Mouse (Mus musculus): ENCODE results near the gene Jak3. TPM values are rescaled to one million over a fixed set of nuclear protein-coding genes. Genes with fewer than 3 reads are reported as not detected.
A peak's percentile ranks its signal among the peaks of the same experiment; 100 is the strongest.

The Jak3 gene
- polyA plus RNA-seq, 1 experiment = 68.0 TPM

DNA sequence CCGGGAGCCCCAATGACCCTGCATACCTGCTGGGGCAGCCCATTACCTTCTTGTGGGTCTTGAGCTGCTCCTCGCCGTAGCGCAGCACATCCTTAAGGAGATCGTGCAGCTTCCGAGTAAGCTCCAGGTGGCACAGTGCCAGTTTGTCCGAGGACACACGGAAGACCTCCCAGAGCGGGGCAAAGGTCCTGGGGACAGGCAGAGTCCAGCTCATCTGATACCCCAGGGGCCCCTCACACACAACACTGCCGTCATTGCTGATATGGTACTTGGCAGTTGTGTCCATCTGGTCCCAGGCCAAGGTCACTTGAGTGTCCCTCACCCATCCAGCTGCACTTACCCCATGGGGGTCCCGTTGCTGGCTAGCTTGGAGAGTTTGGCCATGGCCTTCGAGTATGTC, 41.0 kb downstream of the Jak3 start:
- Histone ChIP-seq H3K4me1 (replicated peaks; ENCODE audit: control insufficient read depth, insufficient read depth, low read length) (peaks cover 20% of the 10 kb centered on the region), H3K27me3 (ENCODE audit: control insufficient read depth, insufficient read depth, low read length) (no peaks in the 10 kb centered on the region), H3K36me3 (ENCODE audit: control insufficient read depth, insufficient read depth, low read length) (peaks cover 63% of the 10 kb centered on the region), H3K27ac (ENCODE audit: control insufficient read depth, insufficient read depth, low read length) (no peak overlapping the region), H3K4me3 (ENCODE audit: control insufficient read depth, insufficient read depth, low read length) (no peak overlapping the region)
- no peak for DNase-seq
- TF ChIP-seq POLR2A (IDR thresholded peaks at IDR 0.05; ENCODE audit: control insufficient read depth, extremely low read depth, insufficient read depth, low read length, poor library complexity) (no peak), CTCF (IDR thresholded peaks at IDR 0.05; ENCODE audit: borderline replicate concordance, control insufficient read depth, extremely low read depth, insufficient read depth, low read length, poor library complexity) (no peak)
- 95% methylated on average over 12 of the region's 12 CpGs for WGBS

DNA sequence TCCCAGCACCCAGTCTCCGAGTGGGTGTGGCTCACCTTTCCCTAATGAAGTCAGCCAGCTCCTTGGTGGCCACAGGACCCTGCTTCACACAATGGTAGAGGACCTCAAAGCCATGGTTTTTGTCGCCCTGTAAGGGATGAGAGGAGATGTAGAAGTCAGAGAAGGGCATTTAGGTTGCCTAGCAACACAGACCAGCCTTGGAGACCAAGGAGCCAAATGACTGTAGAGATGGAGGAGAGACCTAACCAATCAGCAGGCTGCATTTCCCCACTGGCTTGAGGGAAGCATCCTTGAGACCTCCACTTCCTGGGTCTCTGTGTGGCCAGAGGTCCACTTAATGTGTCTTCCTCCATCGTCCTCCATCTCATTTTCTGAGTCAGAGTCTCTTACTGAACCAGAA, 42.2 kb downstream of the Jak3 start:
- TF ChIP-seq CTCF (IDR thresholded peaks at IDR 0.05; ENCODE audit: borderline replicate concordance, control insufficient read depth, extremely low read depth, insufficient read depth, low read length, poor library complexity) = no peak
- no peak for TF ChIP-seq POLR2A (IDR thresholded peaks at IDR 0.05; ENCODE audit: control insufficient read depth, extremely low read depth, insufficient read depth, low read length, poor library complexity)
- H3K27ac ChIP-seq (ENCODE audit: control insufficient read depth, insufficient read depth, low read length) = no peak overlapping the region
- H3K4me3 ChIP-seq (ENCODE audit: control insufficient read depth, insufficient read depth, low read length) = no peak overlapping the region
- no peak for DNase-seq
- no peaks in the 10 kb centered on the region for H3K27me3 ChIP-seq (ENCODE audit: control insufficient read depth, insufficient read depth, low read length)
- peaks cover 30% of the 10 kb centered on the region for H3K4me1 ChIP-seq (replicated peaks; ENCODE audit: control insufficient read depth, insufficient read depth, low read length)
- WGBS = 90% methylated on average over 3 of the region's 3 CpGs
- peaks cover 52% of the 10 kb centered on the region for H3K36me3 ChIP-seq (ENCODE audit: control insufficient read depth, insufficient read depth, low read length)

DNA sequence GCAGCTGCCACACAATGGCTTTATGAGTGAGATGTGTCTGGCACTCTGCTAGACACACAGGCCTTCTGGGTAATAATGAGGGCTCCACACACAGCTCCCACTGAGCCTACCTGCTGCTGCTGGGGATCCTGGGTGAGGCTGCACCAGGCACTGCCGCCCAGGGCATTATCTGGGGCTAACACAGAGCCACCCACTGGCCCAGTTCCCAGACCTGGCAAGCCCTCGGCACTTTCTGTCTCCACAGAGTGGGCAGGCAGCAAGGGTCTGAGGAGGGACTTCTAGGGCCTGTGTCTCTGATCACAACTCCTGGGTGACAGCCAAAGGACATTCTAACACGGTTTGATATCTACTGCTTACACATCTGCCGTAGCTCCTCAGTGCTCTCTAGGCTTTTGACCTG, 43.1 kb downstream of the Jak3 start:
- Histone ChIP-seq H3K4me1 (replicated peaks; ENCODE audit: control insufficient read depth, insufficient read depth, low read length) (peaks cover 37% of the 10 kb centered on the region), H3K27me3 (ENCODE audit: control insufficient read depth, insufficient read depth, low read length) (no peaks in the 10 kb centered on the region), H3K27ac (ENCODE audit: control insufficient read depth, insufficient read depth, low read length) (no peak overlapping the region), H3K4me3 (ENCODE audit: control insufficient read depth, insufficient read depth, low read length) (no peak overlapping the region), H3K36me3 (ENCODE audit: control insufficient read depth, insufficient read depth, low read length) (peaks cover 43% of the 10 kb centered on the region)
- 92% methylated on average over 4 of the region's 4 CpGs for WGBS
- no peak for TF ChIP-seq POLR2A (IDR thresholded peaks at IDR 0.05; ENCODE audit: control insufficient read depth, extremely low read depth, insufficient read depth, low read length, poor library complexity)
- TF ChIP-seq CTCF (IDR thresholded peaks at IDR 0.05; ENCODE audit: borderline replicate concordance, control insufficient read depth, extremely low read depth, insufficient read depth, low read length, poor library complexity) = no peak
- DNase-seq = no peak

DNA sequence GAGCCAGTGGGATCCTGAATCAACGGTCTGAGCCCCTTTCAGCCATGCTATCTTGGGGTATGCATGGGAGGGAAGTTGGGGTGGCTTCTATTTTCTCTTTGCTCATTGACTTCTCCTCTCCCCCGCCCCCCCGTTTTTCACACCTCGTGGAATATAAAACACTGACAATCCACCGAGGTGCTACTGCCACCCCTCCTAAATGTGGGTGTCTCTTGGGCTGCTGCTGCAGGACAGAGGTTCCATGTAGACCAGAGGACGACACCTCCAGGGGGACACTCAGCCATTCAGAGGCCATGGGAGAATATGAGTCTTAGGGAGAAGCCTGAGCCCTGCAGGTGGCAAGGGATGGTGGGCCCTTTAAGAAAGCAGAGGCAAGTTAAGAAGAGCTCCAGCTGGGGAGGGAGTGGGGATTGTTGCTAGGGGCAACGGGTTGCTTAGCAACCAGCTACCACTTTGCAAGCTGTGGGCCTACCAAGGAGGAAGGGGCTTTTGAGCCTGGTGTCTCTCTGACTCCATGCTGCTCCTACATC, 43.9 kb downstream of the Jak3 start:
- Histone ChIP-seq H3K4me1 (replicated peaks; ENCODE audit: control insufficient read depth, insufficient read depth, low read length) (peaks cover 45% of the 10 kb centered on the region), H3K4me3 (ENCODE audit: control insufficient read depth, insufficient read depth, low read length) (no peak overlapping the region), H3K27me3 (ENCODE audit: control insufficient read depth, insufficient read depth, low read length) (no peaks in the 10 kb centered on the region), H3K27ac (ENCODE audit: control insufficient read depth, insufficient read depth, low read length) (no peak overlapping the region), H3K36me3 (ENCODE audit: control insufficient read depth, insufficient read depth, low read length) (peaks cover 35% of the 10 kb centered on the region)
- peak; percentile 56 for DNase-seq
- TF ChIP-seq CTCF (IDR thresholded peaks at IDR 0.05; ENCODE audit: borderline replicate concordance, control insufficient read depth, extremely low read depth, insufficient read depth, low read length, poor library complexity) (no peak), POLR2A (IDR thresholded peaks at IDR 0.05; ENCODE audit: control insufficient read depth, extremely low read depth, insufficient read depth, low read length, poor library complexity) (no peak)
- 87% methylated on average over 7 of the region's 7 CpGs for WGBS

DNA sequence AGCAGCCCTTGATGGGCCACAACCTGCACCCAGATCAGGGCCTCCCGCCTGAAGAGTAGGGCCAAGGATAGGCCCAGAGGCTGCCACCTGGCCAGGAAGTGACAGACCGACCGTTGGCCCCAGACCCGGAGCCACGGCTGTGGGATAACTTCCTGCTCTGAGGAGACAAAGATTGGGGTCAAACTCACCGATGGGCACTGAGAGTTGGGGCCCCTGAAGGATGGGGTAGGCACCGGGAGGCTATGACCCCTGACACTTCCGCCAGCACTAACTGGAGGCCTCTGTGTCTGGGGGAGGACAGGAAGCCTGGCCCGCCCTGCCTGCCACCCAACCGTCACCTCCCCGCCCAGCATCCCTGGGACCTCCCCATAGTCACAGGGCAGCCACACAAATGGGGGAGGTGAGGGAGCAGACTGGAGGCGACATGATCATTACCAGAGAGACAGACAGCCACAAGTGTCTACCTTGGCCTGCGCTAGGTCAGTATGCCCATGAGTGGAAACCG, 47.0 kb downstream of the Jak3 start:
- Histone ChIP-seq H3K27ac (ENCODE audit: control insufficient read depth, insufficient read depth, low read length) (peak overlapping the region; percentile 94), H3K4me1 (replicated peaks; ENCODE audit: control insufficient read depth, insufficient read depth, low read length) (peaks cover 51% of the 10 kb centered on the region), H3K36me3 (ENCODE audit: control insufficient read depth, insufficient read depth, low read length) (peaks cover 7% of the 10 kb centered on the region; the same call in 1 of the 2 replicates), H3K4me3 (ENCODE audit: control insufficient read depth, insufficient read depth, low read length) (peak overlapping the region; percentile 89), H3K27me3 (ENCODE audit: control insufficient read depth, insufficient read depth, low read length) (no peaks in the 10 kb centered on the region)
- WGBS = 3% methylated on average over 14 of the region's 14 CpGs
- DNase-seq = peak; percentile 86
- no peak for TF ChIP-seq CTCF (IDR thresholded peaks at IDR 0.05; ENCODE audit: borderline replicate concordance, control insufficient read depth, extremely low read depth, insufficient read depth, low read length, poor library complexity)
- TF ChIP-seq POLR2A (IDR thresholded peaks at IDR 0.05; ENCODE audit: control insufficient read depth, extremely low read depth, insufficient read depth, low read length, poor library complexity) = peak; percentile 69; the same call in 1 of the 2 replicates

DNA sequence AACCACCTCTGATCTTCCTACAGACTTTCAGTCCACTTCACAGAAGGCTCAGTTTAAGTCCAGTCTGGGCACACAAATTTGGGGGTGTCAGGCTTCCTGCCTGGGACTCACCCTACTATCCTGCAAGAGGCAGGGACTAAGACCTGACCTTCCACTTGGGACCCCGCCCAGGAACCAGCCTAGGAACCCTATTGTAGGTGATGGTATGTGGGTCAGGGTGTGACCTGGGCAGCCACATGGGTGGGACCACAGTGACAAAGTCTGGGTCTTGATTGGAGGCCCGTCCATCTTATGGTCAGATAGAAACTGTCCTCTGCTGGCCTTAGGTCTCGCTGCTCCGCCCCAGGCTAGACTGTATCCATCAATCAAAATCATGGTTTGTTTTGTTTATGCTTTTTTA, 48.3 kb downstream of the Jak3 start:
- Histone ChIP-seq H3K27me3 (ENCODE audit: control insufficient read depth, insufficient read depth, low read length) (no peaks in the 10 kb centered on the region), H3K36me3 (ENCODE audit: control insufficient read depth, insufficient read depth, low read length) (peaks cover 3% of the 10 kb centered on the region; the same call in 1 of the 2 replicates), H3K4me1 (replicated peaks; ENCODE audit: control insufficient read depth, insufficient read depth, low read length) (peaks cover 61% of the 10 kb centered on the region), H3K4me3 (ENCODE audit: control insufficient read depth, insufficient read depth, low read length) (peak overlapping the region; percentile 77), H3K27ac (ENCODE audit: control insufficient read depth, insufficient read depth, low read length) (peak overlapping the region; percentile 94)
- TF ChIP-seq POLR2A (IDR thresholded peaks at IDR 0.05; ENCODE audit: control insufficient read depth, extremely low read depth, insufficient read depth, low read length, poor library complexity) = no peak
- no peak for TF ChIP-seq CTCF (IDR thresholded peaks at IDR 0.05; ENCODE audit: borderline replicate concordance, control insufficient read depth, extremely low read depth, insufficient read depth, low read length, poor library complexity)
- no peak for DNase-seq
- 48% methylated on average over 4 of the region's 4 CpGs for WGBS
